Mouse (Mus musculus): ENCODE data around the gene Pramel6. TPM values are rescaled to one million over a fixed set of nuclear protein-coding genes. Genes with fewer than 3 reads are reported as not detected.

The Pramel6 gene
- under 1 TPM in 1 of 2 experiments, not detected in 1; 0.24 TPM for polyA plus RNA-seq (2017; shearing (Covaris generic))

DNA sequence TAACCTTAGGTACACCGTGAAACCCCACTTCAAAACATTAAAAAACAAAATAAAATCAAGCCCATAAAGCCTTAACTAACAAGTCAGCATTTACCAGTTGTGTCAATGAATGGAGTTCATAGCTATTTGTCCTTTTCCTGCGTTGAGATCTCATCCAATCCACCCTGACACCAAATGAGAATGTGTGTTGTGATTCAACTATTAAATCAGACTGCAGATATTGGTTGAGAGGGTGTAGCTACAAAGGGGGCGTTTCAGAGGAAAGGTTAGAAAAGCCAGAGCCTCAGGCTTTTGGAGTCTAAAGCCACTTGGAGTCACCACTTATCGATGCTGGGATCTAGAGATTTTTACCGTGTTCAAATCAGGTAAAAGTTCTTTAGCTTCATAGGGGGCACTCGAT, at the start of gene Pramel6:
TSS of gene Pramel6 (plus strand) at position 301 of the 400 bp plus-strand sequence.

DNA sequence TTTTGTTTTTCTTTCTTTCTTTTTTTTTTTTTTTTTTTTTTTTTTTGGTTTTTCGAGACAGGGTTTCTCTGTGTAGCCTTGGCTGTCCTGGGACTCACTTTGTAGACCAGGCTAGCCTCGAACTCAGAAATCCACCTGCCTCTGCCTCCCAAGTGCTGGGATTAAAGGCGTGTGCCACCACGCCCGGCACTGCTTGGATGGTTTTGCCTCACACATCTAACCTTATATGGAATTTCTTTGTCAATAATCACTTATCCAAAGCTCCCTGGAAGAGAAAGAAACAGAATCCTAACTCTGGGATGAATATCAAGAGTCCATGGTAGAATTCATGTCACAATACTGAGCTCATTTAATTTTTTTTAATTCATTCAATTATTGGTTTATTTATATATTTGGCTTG, 9.4 kb upstream of the Pramel6 start, which contains the start of gene Pramel7:
TSS of gene Pramel7 (minus strand) at position 101 of the 400 bp plus-strand sequence.

DNA sequence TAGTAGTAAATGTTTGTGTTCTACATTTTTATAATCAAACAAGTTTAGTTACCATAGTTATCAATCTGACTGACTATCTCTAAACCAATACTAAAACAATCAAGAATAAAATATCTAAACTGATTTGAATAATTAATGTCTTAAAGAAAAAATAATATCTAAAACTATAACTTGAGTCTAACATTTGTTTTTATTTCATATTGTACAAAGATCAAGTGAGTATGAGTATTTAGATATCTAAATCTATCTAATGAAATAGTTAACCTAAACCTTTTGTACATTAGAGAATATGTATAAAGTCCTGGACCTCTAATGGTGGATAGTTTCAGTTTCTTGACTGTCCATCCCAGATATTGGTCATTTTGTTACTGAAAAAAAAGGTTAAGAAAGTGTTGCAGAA, 25.1 kb downstream of the Pramel6 start, which contains the start of gene Olfr153:
TSS of gene Olfr153 (plus strand) at position 301 of the 400 bp plus-strand sequence.

DNA sequence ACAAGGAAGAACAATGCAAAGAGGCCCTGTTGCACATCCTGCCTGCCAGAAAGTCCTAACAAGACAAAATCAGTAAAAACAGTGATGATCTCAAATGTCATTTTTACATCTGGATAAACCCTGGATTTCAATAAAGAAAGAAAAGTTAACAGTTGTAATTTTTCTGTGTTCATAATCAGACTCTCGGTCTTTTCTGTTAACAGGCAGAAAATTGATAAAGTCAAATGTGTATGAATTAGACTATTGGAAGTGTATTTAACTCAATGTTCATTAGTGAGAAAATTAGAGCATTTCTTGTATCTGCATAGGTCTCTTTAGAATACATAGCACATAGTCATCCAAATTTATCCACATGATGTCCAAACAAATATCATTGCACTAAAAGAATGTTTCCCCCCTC, 39.1 kb downstream of the Pramel6 start, which contains the start of gene Olfr1128:
TSS of gene Olfr1128 (minus strand) at position 101 of the 400 bp plus-strand sequence.

Other genes with a start within 250 kb of the Pramel6 start
- under 1 TPM; 0.06 to 0.15 TPM for gene Olfr1116, start 239.0 kb upstream of the Pramel6 start, polyA plus RNA-seq (2017; shearing (Covaris generic))
- not detected for gene Olfr1118, start 199.0 kb upstream of the Pramel6 start, polyA plus RNA-seq (2017; shearing (Covaris generic))
- gene Olfr1120, start 151.8 kb upstream of the Pramel6 start, polyA plus RNA-seq (2017; shearing (Covaris generic)) = under 1 TPM; 0.11 to 0.24 TPM
- gene Olfr1121, start 136.7 kb upstream of the Pramel6 start, polyA plus RNA-seq (2017; shearing (Covaris generic)) = under 1 TPM in 1 of 2 experiments, not detected in 1; 0.42 TPM
- gene Olfr1122, start 120.7 kb upstream of the Pramel6 start, polyA plus RNA-seq (2017; shearing (Covaris generic)) = 1 to 10 TPM in 1 of 2 experiments, under 1 TPM in 1; 0.41 to 1.8 TPM
- gene Olfr1123, start 89.9 kb upstream of the Pramel6 start, polyA plus RNA-seq (2017; shearing (Covaris generic)) = not detected
- under 1 TPM; 0.31 to 0.48 TPM for gene Olfr1124, start 76.3 kb upstream of the Pramel6 start, polyA plus RNA-seq (2017; shearing (Covaris generic))
- gene Olfr1126, start 52.6 kb upstream of the Pramel6 start, polyA plus RNA-seq (2017; shearing (Covaris generic)) = not detected
- under 1 TPM in 1 of 2 experiments, not detected in 1; 0.72 TPM for gene Pramel7, start 9.5 kb upstream of the Pramel6 start, polyA plus RNA-seq (2017; shearing (Covaris generic))
- gene Olfr153, start 25.2 kb downstream of the Pramel6 start, polyA plus RNA-seq (2017; shearing (Covaris generic)) = not detected
- 1 to 10 TPM in 1 of 2 experiments, not detected in 1; 1.3 TPM for gene Olfr1128, start 39.0 kb downstream of the Pramel6 start, polyA plus RNA-seq (2017; shearing (Covaris generic))
- not detected for gene Olfr1129, start 67.3 kb downstream of the Pramel6 start, polyA plus RNA-seq (2017; shearing (Covaris generic))
- not detected for gene Olfr1130, start 99.6 kb downstream of the Pramel6 start, polyA plus RNA-seq (2017; shearing (Covaris generic))
- gene Olfr1131, start 120.5 kb downstream of the Pramel6 start, polyA plus RNA-seq (2017; shearing (Covaris generic)) = not detected
- gene Olfr1132, start 131.0 kb downstream of the Pramel6 start, polyA plus RNA-seq (2017; shearing (Covaris generic)) = not detected
- gene Olfr1133, start 140.8 kb downstream of the Pramel6 start, polyA plus RNA-seq (2017; shearing (Covaris generic)) = not detected
- under 1 TPM; 0.19 to 0.22 TPM for gene Olfr1134, start 151.9 kb downstream of the Pramel6 start, polyA plus RNA-seq (2017; shearing (Covaris generic))
- not detected for gene Olfr1135, start 167.1 kb downstream of the Pramel6 start, polyA plus RNA-seq (2017; shearing (Covaris generic))
- not detected for gene Olfr1136, start 187.4 kb downstream of the Pramel6 start, polyA plus RNA-seq (2017; shearing (Covaris generic))
- not detected for gene Olfr1137, start 206.6 kb downstream of the Pramel6 start, polyA plus RNA-seq (2017; shearing (Covaris generic))
- gene Olfr1138, start 233.4 kb downstream of the Pramel6 start, polyA plus RNA-seq (2017; shearing (Covaris generic)) = under 1 TPM in 1 of 2 experiments, not detected in 1; 0.40 TPM
- gene Olfr1140, start 237.2 kb downstream of the Pramel6 start, polyA plus RNA-seq (2017; shearing (Covaris generic)) = not detected
- gene Olfr1141, start 247.4 kb downstream of the Pramel6 start, polyA plus RNA-seq (2017; shearing (Covaris generic)) = not detected

Data from inflammation-experienced regulatory T-cells (primary cell).